Mouse (Mus musculus) liver, embryonic 16.5 days (tissue): ENCODE data around the gene P3h1. TPM values are rescaled to one million over a fixed set of nuclear protein-coding genes. Genes with fewer than 3 reads are reported as not detected.

Experiments
- ATAC-seq: fragments of 200-750 bp; cut with Nextera tagmentation; 2 replicates; pipeline ENCODE4 v1.8.0; 2017; ENCODE audit warnings: low read depth, mild to moderate bottlenecking, moderate number of reproducible peaks, moderate library complexity
- H3K27ac ChIP-seq: fragments of 300-500 bp; sonication (generic); 2 replicates; pipeline ENCODE4 v1.5.1; 2014; ENCODE audit warnings: mild to moderate bottlenecking, low read length
- H3K27me3 ChIP-seq: fragments of 300-500 bp; sonication (generic); 2 replicates; pipeline ENCODE4 v1.6.1; 2014; ENCODE audit warnings: low read depth, low read length, mixed read lengths; ENCODE audit not compliant: control insufficient read depth, insufficient read depth
- H3K36me3 ChIP-seq: fragments of 300-500 bp; sonication (generic); 2 replicates; pipeline ENCODE4 v1.6.1; 2014; ENCODE audit warnings: mild to moderate bottlenecking; ENCODE audit not compliant: control insufficient read depth, insufficient read depth
- H3K4me1 ChIP-seq: fragments of 300-500 bp; sonication (generic); 2 replicates; pipeline ENCODE4 v1.6.1; 2014; ENCODE audit warnings: low read depth, low read length, mixed read lengths; ENCODE audit not compliant: control insufficient read depth
- H3K4me2 ChIP-seq: fragments of 300-500 bp; sonication (generic); 2 replicates; pipeline ENCODE4 v1.6.1; 2014; ENCODE audit warnings: low read depth, low read length, mixed read lengths
- H3K4me3 ChIP-seq: fragments of 300-500 bp; sonication (generic); 2 replicates; pipeline ENCODE4 v1.5.1; 2014; ENCODE audit warnings: low read depth, mild to moderate bottlenecking, low read length
- H3K9ac ChIP-seq: fragments of 300-500 bp; sonication (generic); 2 replicates; pipeline ENCODE4 v1.6.1; 2014; ENCODE audit warnings: low read depth, low read length
- H3K9me3 ChIP-seq: fragments of 300-500 bp; sonication (generic); replicated peaks from 2 replicates; pipeline ENCODE4 v1.6.1; 2016; ENCODE audit warnings: low read length; ENCODE audit not compliant: control insufficient read depth
- WGBS: fragments of 180-500 bp; shearing (Covaris S2); extraction: QIAGEN DNeasy Blood & Tissue Kit; methylation state at CpG from one replicate; pipeline ENCODE4 v1.1.7; 2014; ENCODE audit not compliant: insufficient replicate concordance; 5-methylcytosine and 5-hydroxymethylcytosine counted together
- polyA plus RNA-seq: library from polyadenylated mRNA; unstranded; fragments of >200 nt; fragmentation: Nextera tagmentation; extraction: Ambion mirVana; gene quantifications from 2 replicates; pipeline ENCODE4 v1.2.1, GENCODE M21; 2015

P3h1 gene
- polyA plus RNA-seq, 1 experiment from 2014 or later = 9.0 TPM

GRCm38 (mm10) chr4:119255351-119255750 lies 22.6 kb downstream of the P3h1 start, which contains the start of gene Cldn19:
Gene Cldn19 (plus strand): TSS chr4:119255414.
- Histone ChIP-seq H3K36me3 (no peaks in the 10 kb centered on the region), H3K9me3 (no peaks in the 10 kb centered on the region), H3K4me3 (no peak within 1 kb of the TSS), H3K4me1 (no peaks in the 10 kb centered on the region), H3K27ac (no peak within 1 kb of the TSS), H3K27me3 (no peaks in the 10 kb centered on the region), H3K4me2 (no peak within 1 kb of the TSS), H3K9ac (no peak within 1 kb of the TSS)
- ATAC-seq = no peak
- WGBS = 71% methylated on average over 12 of the region's 12 CpGs

- H3K4me1 ChIP-seq = no peaks in the 10 kb centered on the region
- H3K27me3 ChIP-seq = no peaks in the 10 kb centered on the region
- no peak overlapping the region for H3K4me2 ChIP-seq
- H3K36me3 ChIP-seq = no peaks in the 10 kb centered on the region
- 69% methylated on average over 6 of the region's 6 CpGs for WGBS
- H3K27ac ChIP-seq = no peak overlapping the region
- H3K9ac ChIP-seq = no peak overlapping the region
- no peak for ATAC-seq
- no peak overlapping the region for H3K4me3 ChIP-seq
- no peaks in the 10 kb centered on the region for H3K9me3 ChIP-seq
These were observed 24.4 kb downstream of the P3h1 start for GRCm38 (mm10) chr4:119257083-119257482.

GRCm38 (mm10) chr4:119259344-119260254 lies 26.9 kb downstream of the P3h1 start:
- Histone ChIP-seq H3K4me3 (no peak overlapping the region), H3K9ac (no peak overlapping the region), H3K4me2 (no peak overlapping the region), H3K9me3 (no peaks in the 10 kb centered on the region), H3K27me3 (no peaks in the 10 kb centered on the region), H3K27ac (no peak overlapping the region), H3K36me3 (no peaks in the 10 kb centered on the region), H3K4me1 (no peaks in the 10 kb centered on the region)
- WGBS = 58% methylated on average over 15 of the region's 15 CpGs
- ATAC-seq = peak; percentile 54; the same call in 1 of the 2 replicates

- Histone ChIP-seq H3K4me3 (no peak overlapping the region), H3K27ac (no peak overlapping the region), H3K36me3 (no peaks in the 10 kb centered on the region), H3K9ac (no peak overlapping the region), H3K9me3 (no peaks in the 10 kb centered on the region), H3K4me2 (no peak overlapping the region), H3K4me1 (no peaks in the 10 kb centered on the region), H3K27me3 (no peaks in the 10 kb centered on the region)
- WGBS = 26% methylated on average over 7 of the region's 7 CpGs
- ATAC-seq = no peak
These were observed 28.5 kb downstream of the P3h1 start for GRCm38 (mm10) chr4:119261087-119261713.

GRCm38 (mm10) chr4:119262483-119262882 lies 29.8 kb downstream of the P3h1 start:
- no peaks in the 10 kb centered on the region for H3K4me1 ChIP-seq
- 72% methylated on average over 5 of the region's 5 CpGs for WGBS

GRCm38 (mm10) chr4:119263459-119263858 lies 30.7 kb downstream of the P3h1 start:
- Histone ChIP-seq H3K9ac (no peak overlapping the region), H3K4me3 (no peak overlapping the region), H3K4me1 (no peaks in the 10 kb centered on the region), H3K36me3 (no peaks in the 10 kb centered on the region), H3K27ac (no peak overlapping the region), H3K9me3 (no peaks in the 10 kb centered on the region), H3K4me2 (no peak overlapping the region), H3K27me3 (no peaks in the 10 kb centered on the region)
- WGBS = 50% methylated on average over 3 of the region's 3 CpGs
- no peak for ATAC-seq

More at GRCm38 (mm10) chr4:119262483-119262882, 29.8 kb downstream of the P3h1 start:
- Histone ChIP-seq H3K9ac (no peak overlapping the region), H3K36me3 (no peaks in the 10 kb centered on the region), H3K4me3 (no peak overlapping the region), H3K27me3 (no peaks in the 10 kb centered on the region), H3K4me2 (no peak overlapping the region), H3K9me3 (no peaks in the 10 kb centered on the region), H3K27ac (no peak overlapping the region)
- ATAC-seq = no peak

GRCm38 (mm10) chr4:119266606-119267005 lies 33.9 kb downstream of the P3h1 start:
- Histone ChIP-seq H3K9me3 (no peaks in the 10 kb centered on the region), H3K4me1 (peaks cover 1% of the 10 kb centered on the region; the same call in 1 of the 2 replicates), H3K9ac (no peak overlapping the region), H3K36me3 (peaks cover 7% of the 10 kb centered on the region; the same call in 1 of the 2 replicates), H3K27me3 (no peaks in the 10 kb centered on the region), H3K27ac (no peak overlapping the region), H3K4me3 (no peak overlapping the region), H3K4me2 (no peak overlapping the region)
- ATAC-seq = no peak
- WGBS = 48% methylated on average over 13 of the region's 13 CpGs

GRCm38 (mm10) chr4:119274627-119275026 lies 41.9 kb downstream of the P3h1 start:
- ATAC-seq = no peak
- Histone ChIP-seq H3K27ac (0 out of 2 replicates have a peak overlapping the region, but pooled peaks have one; percentile 30), H3K4me1 (peaks cover 4% of the 10 kb centered on the region; the same call in 1 of the 2 replicates), H3K4me2 (no peak overlapping the region), H3K27me3 (no peaks in the 10 kb centered on the region), H3K9me3 (no peaks in the 10 kb centered on the region), H3K36me3 (peaks cover 45% of the 10 kb centered on the region), H3K4me3 (no peak overlapping the region), H3K9ac (no peak overlapping the region)
- WGBS = 72% methylated on average over 1 of the region's 1 CpGs

GRCm38 (mm10) chr4:119275226-119275625 lies 42.5 kb downstream of the P3h1 start:
- Histone ChIP-seq H3K36me3 (peaks cover 51% of the 10 kb centered on the region), H3K27me3 (no peaks in the 10 kb centered on the region), H3K9ac (no peak overlapping the region), H3K9me3 (no peaks in the 10 kb centered on the region), H3K27ac (peak overlapping the region; percentile 71; the same call in 1 of the 2 replicates), H3K4me3 (no peak overlapping the region), H3K4me2 (no peak overlapping the region), H3K4me1 (peaks cover 4% of the 10 kb centered on the region; the same call in 1 of the 2 replicates)
- WGBS = 25% methylated on average over 2 of the region's 2 CpGs
- ATAC-seq = no peak
